Mouse (Mus musculus): ENCODE data around the gene Wdr46. TPM values are rescaled to one million over a fixed set of nuclear protein-coding genes. Genes with fewer than 3 reads are reported as not detected.
A peak's percentile ranks its signal among the peaks of the same experiment; 100 is the strongest.

Wdr46 gene
- polyA plus RNA-seq, 1 experiment from 2014 or later, result 44.0 TPM

DNA sequence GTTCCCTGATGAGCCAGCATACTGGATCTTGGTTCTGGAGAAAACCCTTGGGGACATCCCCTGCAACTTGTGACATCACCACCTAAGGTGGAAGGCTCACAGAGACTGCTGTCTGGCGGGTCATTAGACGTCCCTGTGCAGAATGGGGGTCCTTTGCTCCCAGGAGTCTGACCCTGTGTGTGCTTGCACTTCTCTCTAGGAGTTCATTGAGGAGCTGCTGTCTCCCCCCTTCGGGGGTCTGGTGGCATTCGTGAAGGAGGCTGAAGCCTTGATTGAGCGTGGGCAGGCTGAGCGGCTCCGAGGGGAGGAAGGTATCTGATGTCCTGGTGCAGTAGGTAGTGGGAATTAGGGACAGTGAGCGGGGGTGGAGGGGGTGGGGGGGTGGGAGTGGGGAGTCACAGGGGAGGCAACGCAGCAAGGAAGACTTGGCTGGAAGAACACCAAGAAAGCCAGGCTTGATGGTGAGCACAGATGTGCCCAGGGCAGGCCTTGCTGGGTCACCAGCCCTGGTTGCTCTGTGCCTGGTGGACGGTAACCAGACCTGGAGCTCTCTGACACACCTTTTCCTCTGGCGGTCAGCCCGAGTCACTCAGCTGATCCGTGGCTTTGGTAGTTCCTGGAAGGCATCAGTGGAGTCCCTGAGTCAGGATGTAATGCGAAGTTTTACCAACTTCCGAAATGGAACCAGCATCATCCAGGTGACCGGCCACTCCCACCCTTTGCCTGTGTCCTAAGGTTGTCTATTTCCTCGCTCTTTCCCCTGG, 24.8 kb downstream of the Wdr46 start:
- Histone ChIP-seq H3K4me1 (no peaks in the 10 kb centered on the region), H3K27me3 (no peaks in the 10 kb centered on the region), H3K36me3 (peaks cover 60% of the 10 kb centered on the region), H3K4me3 (replicated peaks) (no peak overlapping the region), H3K27ac (no peak overlapping the region), H3K4me2 (no peak overlapping the region), H3K9me3 (replicated peaks) (no peaks in the 10 kb centered on the region), H3K9ac (no peak overlapping the region)
- no peak for ATAC-seq (replicated peaks; ENCODE audit: low FRiP score)
- 85% methylated on average over 17 of the region's 17 CpGs for WGBS

DNA sequence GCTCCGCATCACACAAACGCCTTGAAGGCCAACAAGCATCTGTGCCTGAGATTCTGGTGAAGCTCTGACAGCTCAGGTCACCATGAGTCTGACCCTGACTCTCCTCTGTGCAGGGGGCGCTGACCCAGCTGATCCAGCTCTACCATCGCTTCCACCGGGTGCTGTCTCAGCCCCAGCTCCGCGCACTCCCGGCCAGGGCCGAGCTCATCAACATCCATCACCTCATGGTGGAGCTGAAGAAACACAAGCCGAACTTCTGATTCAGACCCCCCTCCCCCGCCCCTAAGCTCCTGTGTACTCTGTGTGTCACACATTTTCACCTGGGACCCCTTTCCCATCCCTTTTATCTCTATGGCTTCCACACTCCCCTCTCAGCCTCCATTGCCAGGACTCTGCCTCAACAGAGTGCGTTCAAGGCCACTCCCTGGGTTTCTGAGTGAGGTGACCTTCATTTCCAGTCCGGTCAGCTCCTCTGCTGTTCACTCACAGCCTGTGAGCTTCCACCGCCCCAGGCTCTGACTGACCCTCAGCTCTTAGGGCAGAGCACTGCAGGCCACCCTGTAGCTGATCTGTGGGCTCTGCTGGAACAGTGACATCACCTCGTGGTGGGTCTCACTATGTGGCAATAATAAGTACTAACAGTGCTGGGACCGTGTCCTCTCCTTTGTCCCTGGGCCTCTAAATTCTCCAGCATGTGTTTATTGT, 25.5 kb downstream of the Wdr46 start:
- Histone ChIP-seq H3K36me3 (peaks cover 53% of the 10 kb centered on the region), H3K27me3 (no peaks in the 10 kb centered on the region), H3K9ac (no peak overlapping the region), H3K4me2 (no peak overlapping the region), H3K4me1 (no peaks in the 10 kb centered on the region), H3K9me3 (replicated peaks) (no peaks in the 10 kb centered on the region), H3K4me3 (replicated peaks) (no peak overlapping the region), H3K27ac (no peak overlapping the region)
- WGBS, result 88% methylated on average over 16 of the region's 16 CpGs
- 0 out of 2 replicates have a peak, but pooled peaks have one; percentile 20 for ATAC-seq (replicated peaks; ENCODE audit: low FRiP score)

DNA sequence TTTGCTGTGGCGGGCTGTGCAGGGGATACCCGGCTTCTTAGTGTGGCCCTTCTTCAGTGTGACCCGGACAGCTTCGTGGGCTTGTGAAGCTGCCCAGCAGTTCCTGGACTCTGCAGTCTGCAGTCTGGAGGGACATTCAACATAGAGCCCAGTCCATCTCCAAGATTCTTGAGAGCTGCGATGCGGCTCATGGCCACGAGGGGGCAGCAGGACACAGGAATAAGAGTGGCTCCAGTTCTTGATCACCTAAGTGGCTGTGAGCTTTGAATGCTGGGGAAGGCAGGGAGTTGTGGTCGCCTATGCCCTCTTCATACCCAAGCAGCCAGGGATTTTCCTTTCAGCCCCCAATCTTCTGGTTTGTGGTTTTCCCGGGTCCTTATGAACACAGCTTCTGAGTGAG, 28.0 kb downstream of the Wdr46 start:
- Histone ChIP-seq H3K9me3 (replicated peaks) (no peaks in the 10 kb centered on the region), H3K4me2 (no peak overlapping the region), H3K4me1 (no peaks in the 10 kb centered on the region), H3K4me3 (replicated peaks) (no peak overlapping the region), H3K9ac (no peak overlapping the region), H3K27me3 (peaks cover under 1% of the 10 kb centered on the region; the same call in 1 of the 2 replicates), H3K36me3 (peaks cover 29% of the 10 kb centered on the region), H3K27ac (no peak overlapping the region)
- ATAC-seq (replicated peaks; ENCODE audit: low FRiP score), result peak; percentile 63
- WGBS, result 5% methylated on average over 9 of the region's 9 CpGs

DNA sequence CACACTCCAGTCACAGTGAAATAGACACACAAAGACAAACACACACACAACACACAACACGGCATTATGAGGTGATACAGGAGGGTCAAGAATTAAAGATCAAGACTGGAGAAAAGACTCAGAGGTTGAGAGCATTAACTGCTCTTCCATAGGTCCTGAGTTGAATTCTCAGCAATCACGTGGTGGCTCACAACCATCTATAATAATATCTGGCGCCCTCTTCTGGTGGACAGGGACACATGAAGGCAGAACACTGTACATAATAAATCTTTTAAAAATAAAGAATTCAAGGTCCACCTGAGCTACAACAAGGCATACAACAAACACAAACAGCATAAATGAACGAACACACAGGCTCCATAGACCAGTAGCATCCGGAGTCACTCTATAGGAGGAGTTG, 28.5 kb downstream of the Wdr46 start:
- WGBS, result 28% methylated on average over 5 of the region's 5 CpGs
- H3K36me3 ChIP-seq, result peaks cover 24% of the 10 kb centered on the region
- peak; percentile 27; the same call in 1 of the 2 replicates for ATAC-seq (replicated peaks; ENCODE audit: low FRiP score)
- peaks cover 3% of the 10 kb centered on the region; the same call in 1 of the 2 replicates for H3K27me3 ChIP-seq
- H3K4me2 ChIP-seq, result no peak overlapping the region
- H3K9me3 ChIP-seq (replicated peaks), result no peaks in the 10 kb centered on the region
- H3K4me1 ChIP-seq, result no peaks in the 10 kb centered on the region
- H3K4me3 ChIP-seq (replicated peaks), result no peak overlapping the region
- no peak overlapping the region for H3K27ac ChIP-seq
- no peak overlapping the region for H3K9ac ChIP-seq

DNA sequence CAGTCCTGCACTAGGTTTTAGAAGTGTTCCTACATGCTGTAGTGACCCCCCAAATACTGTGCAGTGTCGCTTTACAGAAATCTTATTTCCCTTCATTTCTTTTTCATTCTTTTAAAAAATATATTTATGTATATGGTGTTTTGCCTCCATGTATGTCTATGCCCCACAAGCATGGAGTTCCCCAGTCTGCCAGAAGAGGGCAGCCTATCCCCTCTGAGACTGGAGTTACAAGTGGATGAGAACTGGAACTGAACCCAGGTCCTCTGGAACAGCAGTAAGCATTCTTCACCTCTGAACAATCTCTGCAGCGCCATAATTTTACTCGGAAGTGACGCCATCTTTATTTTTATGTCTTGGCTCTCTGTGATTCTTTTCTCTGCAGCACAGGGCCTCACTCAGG, 28.9 kb downstream of the Wdr46 start:
- ATAC-seq (replicated peaks; ENCODE audit: low FRiP score), result no peak
- Histone ChIP-seq H3K4me2 (no peak overlapping the region), H3K4me1 (no peaks in the 10 kb centered on the region), H3K27me3 (peaks cover 3% of the 10 kb centered on the region; the same call in 1 of the 2 replicates), H3K27ac (no peak overlapping the region), H3K4me3 (replicated peaks) (no peak overlapping the region), H3K9ac (no peak overlapping the region), H3K9me3 (replicated peaks) (no peaks in the 10 kb centered on the region), H3K36me3 (peaks cover 21% of the 10 kb centered on the region)
- 79% methylated on average over 4 of the region's 4 CpGs for WGBS

DNA sequence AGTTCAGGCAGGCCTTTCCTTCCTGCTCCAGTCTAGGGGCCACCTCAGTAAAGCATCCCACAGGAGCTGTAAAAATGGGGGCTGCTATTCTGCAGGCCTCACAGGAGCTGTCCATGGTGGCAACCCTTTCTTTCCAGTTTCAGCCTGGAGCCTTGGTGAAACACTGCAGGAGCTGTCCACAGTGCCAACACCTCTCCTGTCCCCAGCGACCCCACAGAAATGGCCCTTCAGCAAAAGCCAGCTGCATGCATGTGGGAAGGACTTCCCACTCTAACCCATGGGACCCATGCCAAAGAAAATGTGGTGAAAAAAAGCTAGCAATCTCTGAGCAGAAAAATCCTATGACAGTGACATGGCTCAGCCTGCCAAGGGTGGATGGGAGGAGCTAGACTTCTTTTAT, 32.2 kb downstream of the Wdr46 start:
- H3K4me3 ChIP-seq (replicated peaks), result no peak overlapping the region
- peaks cover 1% of the 10 kb centered on the region for H3K4me1 ChIP-seq
- no peaks in the 10 kb centered on the region for H3K36me3 ChIP-seq
- no peak overlapping the region for H3K9ac ChIP-seq
- no peak; the same call in 1 of the 2 replicates for ATAC-seq (replicated peaks; ENCODE audit: low FRiP score)
- H3K27ac ChIP-seq, result no peak overlapping the region
- 5% methylated on average over 1 of the region's 1 CpGs for WGBS
- no peak overlapping the region for H3K4me2 ChIP-seq
- peaks cover 28% of the 10 kb centered on the region for H3K27me3 ChIP-seq
- no peaks in the 10 kb centered on the region for H3K9me3 ChIP-seq (replicated peaks)

DNA sequence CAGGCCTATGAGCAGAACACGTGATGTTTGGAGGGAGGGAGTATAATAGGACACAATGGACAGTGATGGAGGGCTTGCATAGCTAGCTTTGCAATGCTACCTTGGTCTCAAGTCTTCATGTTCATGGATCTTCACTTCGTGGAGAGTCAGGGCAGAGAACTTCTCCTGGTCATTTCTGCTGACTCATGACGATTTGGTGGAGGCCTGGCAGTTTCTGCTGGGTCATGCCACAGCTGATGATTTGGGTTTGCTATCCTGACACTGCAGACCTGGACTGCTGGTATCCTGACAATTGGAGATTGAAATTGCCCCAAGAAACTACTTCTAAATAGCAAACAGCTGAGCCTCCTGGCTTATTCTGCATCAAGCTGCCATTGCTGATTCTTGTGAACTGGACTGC, 33.1 kb downstream of the Wdr46 start:
- ATAC-seq (replicated peaks; ENCODE audit: low FRiP score), result no peak
- H3K27ac ChIP-seq, result no peak overlapping the region
- H3K9me3 ChIP-seq (replicated peaks), result no peaks in the 10 kb centered on the region
- peaks cover 10% of the 10 kb centered on the region for H3K4me1 ChIP-seq
- peaks cover 37% of the 10 kb centered on the region for H3K27me3 ChIP-seq
- no peak overlapping the region for H3K4me2 ChIP-seq
- no peak overlapping the region for H3K9ac ChIP-seq
- 66% methylated on average over 3 of the region's 3 CpGs for WGBS
- H3K4me3 ChIP-seq (replicated peaks), result no peak overlapping the region
- H3K36me3 ChIP-seq, result no peaks in the 10 kb centered on the region

DNA sequence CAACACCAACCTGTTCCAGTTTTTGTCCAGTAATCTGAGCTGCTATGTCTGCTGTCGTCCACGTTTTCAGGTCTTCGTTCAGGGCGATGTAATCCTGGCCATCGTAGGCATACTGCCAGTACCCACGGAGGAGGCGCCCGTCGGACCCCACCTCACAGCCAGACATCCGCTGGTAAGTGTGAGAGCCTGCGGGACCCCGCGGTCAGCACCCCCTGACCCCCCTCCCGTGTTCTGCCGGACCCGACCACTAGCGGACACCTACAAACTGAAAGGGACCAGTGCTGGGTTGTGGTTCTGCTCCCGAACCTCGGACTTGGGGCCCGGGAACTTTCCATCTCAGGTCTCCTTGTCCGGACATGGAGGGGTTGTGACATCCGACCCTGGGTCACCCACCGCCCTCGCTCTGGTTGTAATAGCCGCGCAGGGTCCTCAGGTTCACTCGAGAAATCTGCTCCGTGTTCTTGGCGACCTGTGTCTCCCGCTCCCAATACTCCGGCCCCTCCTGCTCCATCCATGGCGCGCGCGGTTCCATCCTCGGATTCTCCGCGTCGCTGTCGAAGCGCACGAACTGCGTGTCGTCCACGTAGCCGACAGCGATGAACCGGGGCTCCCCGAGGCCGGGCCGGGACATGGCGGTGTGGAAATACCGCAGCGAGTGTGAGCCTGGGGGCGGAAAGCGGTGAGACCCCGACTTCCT, 37.5 kb downstream of the Wdr46 start:
- no peaks in the 10 kb centered on the region for H3K9me3 ChIP-seq (replicated peaks)
- peaks cover 30% of the 10 kb centered on the region for H3K4me1 ChIP-seq
- no peak overlapping the region for H3K27ac ChIP-seq
- peak overlapping the region; percentile 47 for H3K4me3 ChIP-seq (replicated peaks)
- no peak for ATAC-seq (replicated peaks; ENCODE audit: low FRiP score)
- peak overlapping the region; percentile 75 for H3K4me2 ChIP-seq
- no peaks in the 10 kb centered on the region for H3K36me3 ChIP-seq
- peaks cover 60% of the 10 kb centered on the region for H3K27me3 ChIP-seq
- H3K9ac ChIP-seq, result peak overlapping the region; percentile 27; the same call in 1 of the 2 replicates
- 2% methylated on average over 57 of the region's 57 CpGs for WGBS

DNA sequence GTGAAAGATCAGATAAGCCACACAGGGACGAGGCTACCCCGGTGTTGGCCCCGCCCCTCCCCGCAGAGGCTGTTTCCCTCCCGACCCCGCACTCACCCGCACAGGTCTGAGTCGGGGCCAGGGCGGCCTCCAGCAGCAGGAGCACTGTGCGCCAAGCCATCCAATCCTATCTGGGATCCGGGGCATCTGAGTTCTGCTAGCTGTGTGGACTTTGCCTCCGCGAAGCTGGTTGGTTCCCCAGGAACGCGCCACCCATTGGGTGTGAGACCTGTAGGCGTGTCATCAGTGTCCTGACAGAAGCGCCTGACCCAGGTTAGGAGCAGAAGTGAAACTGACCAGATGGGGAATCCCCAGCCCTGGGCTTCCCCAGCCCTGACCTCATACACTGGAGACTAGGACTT, 38.2 kb downstream of the Wdr46 start:
- Histone ChIP-seq H3K27me3 (peaks cover 58% of the 10 kb centered on the region), H3K4me2 (peak overlapping the region; percentile 75), H3K9ac (peak overlapping the region; percentile 27; the same call in 1 of the 2 replicates), H3K9me3 (replicated peaks) (no peaks in the 10 kb centered on the region), H3K4me1 (peaks cover 30% of the 10 kb centered on the region), H3K36me3 (no peaks in the 10 kb centered on the region), H3K4me3 (replicated peaks) (peak overlapping the region; percentile 47), H3K27ac (no peak overlapping the region)
- peak; percentile 76 for ATAC-seq (replicated peaks; ENCODE audit: low FRiP score)
- WGBS, result under 1% methylated on average over 17 of the region's 17 CpGs

DNA sequence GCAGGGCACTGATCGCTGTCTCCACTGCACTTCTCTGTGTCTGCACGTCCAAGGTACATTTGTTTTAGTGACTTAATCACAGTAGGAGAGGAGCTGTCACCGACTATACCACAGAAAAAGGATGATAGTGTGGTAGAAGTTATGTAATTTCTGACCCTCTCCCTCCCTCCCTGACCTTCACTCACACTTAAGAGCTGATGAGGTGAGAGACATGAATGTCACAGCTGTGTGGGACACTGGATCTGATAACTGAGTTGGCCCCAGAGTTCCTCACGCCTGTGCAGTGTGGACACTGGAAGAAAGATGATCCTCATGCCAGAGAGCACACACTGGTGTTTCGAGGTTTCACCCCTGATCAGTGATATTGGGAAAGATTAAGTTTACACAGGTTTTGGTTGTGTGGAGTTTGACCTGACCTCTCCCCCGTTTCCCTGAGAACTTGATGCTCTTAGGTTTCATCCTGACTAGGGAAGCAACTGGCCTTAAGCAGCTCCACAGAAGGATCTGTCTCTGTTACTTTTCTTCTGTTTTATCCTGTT, 39.1 kb downstream of the Wdr46 start:
- no peak for ATAC-seq (replicated peaks; ENCODE audit: low FRiP score)
- Histone ChIP-seq H3K9ac (no peak overlapping the region), H3K27ac (no peak overlapping the region), H3K9me3 (replicated peaks) (no peaks in the 10 kb centered on the region), H3K27me3 (peaks cover 57% of the 10 kb centered on the region), H3K4me3 (replicated peaks) (no peak overlapping the region), H3K36me3 (no peaks in the 10 kb centered on the region), H3K4me2 (no peak overlapping the region), H3K4me1 (peaks cover 30% of the 10 kb centered on the region)
- WGBS, result 53% methylated on average over 6 of the region's 6 CpGs

DNA sequence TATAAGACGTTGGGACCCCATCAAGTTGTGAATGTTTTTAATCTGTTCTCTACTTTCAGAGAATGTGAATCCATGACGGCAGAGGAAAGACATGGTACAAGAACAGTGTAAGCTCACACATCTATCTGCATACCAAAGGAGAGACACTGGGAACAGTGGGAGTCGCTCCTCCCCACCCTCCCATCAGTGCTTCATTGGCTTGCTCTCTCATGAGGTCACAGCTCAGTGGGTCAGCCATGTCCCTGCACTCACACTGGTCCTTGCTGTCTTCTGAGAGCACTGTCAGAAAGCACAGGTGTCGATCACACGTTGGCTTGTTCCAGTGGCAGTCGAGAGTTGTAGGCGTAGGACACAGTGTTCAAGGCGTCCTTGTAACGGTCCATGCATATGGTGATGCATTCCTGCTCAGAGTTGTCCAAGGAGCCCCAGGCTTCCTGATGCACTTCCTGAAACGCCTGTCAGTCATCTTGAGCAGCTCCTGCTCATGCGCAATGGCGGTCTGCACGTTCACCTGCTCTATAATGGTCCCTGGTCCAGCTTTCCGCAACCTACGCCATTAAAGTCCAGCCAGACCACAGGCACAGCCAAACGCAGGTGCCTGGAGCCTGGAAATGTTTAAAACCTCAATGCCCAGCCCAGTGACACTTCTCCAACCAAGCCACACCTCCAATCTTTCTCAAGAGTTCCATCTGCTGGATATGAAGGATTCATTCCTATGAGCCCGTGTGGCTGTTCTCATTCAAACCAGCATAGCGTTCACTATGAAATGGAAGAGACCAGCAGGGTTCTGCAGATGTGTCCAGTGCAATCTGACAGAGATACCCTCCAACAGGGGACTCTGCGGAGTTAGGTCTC, 39.9 kb downstream of the Wdr46 start:
- H3K4me1 ChIP-seq, result peaks cover 30% of the 10 kb centered on the region
- WGBS, result 74% methylated on average over 19 of the region's 19 CpGs
- H3K9me3 ChIP-seq (replicated peaks), result no peaks in the 10 kb centered on the region
- H3K4me2 ChIP-seq, result peak overlapping the region; percentile 81; the same call in 1 of the 2 replicates
- ATAC-seq (replicated peaks; ENCODE audit: low FRiP score), result 0 out of 2 replicates have a peak, but pooled peaks have one; percentile 4
- H3K9ac ChIP-seq, result no peak overlapping the region
- H3K36me3 ChIP-seq, result no peaks in the 10 kb centered on the region
- peak overlapping the region; percentile 60; the same call in 1 of the 2 replicates for H3K4me3 ChIP-seq (replicated peaks)
- peak overlapping the region; percentile 47 for H3K27ac ChIP-seq
- H3K27me3 ChIP-seq, result peaks cover 50% of the 10 kb centered on the region

Data from kidney, embryonic 15.5 days (tissue).